Mouse (Mus musculus): ENCODE data around the gene Rab11fip4.

The Rab11fip4 gene

DNA sequence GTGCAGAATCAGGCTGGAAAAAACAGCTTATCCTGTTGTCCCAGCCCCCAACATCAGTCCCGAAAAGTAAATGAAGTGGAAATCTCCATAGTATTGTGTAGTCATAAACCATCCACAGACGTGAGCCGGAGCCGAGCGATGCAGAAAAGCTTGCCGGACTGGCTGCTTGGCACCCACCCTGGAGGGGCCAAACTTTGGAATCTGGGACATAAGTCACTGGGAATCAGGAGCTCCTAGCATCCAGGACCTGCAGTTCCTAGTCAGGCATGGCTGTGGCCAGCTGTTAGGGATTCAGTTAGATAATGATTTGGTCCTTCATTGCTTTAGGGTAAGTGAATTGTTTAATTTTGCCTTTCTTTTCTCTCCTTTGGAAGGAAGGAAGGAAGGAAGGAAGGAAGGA, 122.2 kb downstream of the Rab11fip4 start:
- DNase-seq (ENCODE audit: low read depth, low spot score) = no peak

DNA sequence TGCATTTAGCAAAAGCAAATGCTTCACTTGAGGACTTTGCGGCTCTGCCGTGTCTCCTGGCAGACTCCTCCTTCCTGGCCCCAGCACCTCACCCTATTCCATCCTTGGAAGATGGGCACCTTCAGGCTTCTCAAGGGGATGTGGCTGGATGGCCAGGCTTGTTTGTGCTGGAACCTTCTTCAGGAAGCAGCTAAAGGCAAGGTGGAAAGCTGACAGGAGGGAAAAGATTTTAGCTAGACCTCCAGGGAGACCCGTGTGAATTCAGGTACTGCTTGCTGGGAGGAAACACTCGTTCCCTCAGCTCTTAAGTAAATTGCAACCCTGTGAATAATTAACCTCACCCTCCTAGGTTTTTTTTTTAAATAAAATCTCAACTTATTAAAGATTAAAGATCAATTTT, 122.7 kb downstream of the Rab11fip4 start:
- DNase-seq (ENCODE audit: low read depth, low spot score) = no peak

DNA sequence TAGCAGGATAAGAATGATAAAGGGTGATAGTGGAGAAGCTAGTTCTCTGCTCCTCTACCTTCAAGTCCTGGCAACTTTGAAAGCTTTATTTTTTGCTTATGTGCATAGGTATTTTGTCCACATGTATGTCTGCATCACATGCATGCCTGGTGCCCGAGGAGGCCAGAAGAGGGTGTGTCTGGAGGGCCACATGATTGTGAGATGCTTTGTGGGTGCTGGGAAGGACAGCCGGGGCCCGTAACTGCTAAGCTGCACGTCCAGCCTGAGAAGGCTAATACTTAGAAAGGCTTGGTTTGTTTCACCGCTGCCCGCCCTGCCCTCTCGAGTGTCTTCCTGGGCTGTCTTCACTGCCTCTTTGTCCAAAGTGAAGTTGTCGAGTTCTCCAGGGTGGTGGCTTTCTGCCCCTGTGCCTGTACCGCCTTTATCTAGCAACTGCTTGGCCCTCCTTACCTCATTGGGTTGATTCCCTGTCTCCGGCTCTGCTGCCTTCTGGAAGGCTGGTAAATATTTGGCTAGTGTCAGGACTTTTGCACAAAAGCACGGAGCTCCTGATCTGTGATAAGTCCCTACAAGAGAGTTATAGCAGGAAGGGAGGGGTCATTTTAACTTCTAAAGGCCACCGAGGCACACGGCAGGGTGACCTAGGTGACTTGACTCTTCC, 123.2 kb downstream of the Rab11fip4 start:
- no peak for DNase-seq (ENCODE audit: low read depth, low spot score)

DNA sequence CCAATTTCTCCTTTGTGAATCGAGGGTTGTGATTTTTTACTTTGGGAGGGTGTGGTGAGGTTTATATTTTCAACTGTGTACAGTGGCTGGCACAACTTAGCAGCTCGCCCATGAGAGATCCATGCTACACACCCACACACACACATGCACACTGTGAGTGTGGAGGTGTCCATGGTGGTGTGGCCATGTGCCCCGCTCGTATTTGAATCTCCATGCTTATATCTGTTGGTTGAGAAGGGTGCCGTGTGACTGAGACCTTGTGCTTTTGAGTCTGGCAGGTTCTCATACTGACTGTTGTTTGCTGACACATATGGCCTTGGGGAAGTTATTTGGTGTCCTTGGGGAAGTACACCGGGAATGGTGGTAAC, 123.7 kb downstream of the Rab11fip4 start:
- no peak for DNase-seq (ENCODE audit: low read depth, low spot score)

- peak; percentile 41 for DNase-seq (ENCODE audit: low read depth, low spot score)
These were observed 124.3 kb downstream of the Rab11fip4 start for GRCm38 (mm10) chr11:79715316-79715715.

GRCm38 (mm10) chr11:79715733-79716452, 124.9 kb downstream of the Rab11fip4 start:
- DNase-seq (ENCODE audit: low read depth, low spot score) = no peak

- DNase-seq (ENCODE audit: low read depth, low spot score) = peak; percentile 48
These were observed 125.4 kb downstream of the Rab11fip4 start for GRCm38 (mm10) chr11:79716453-79716749.

GRCm38 (mm10) chr11:79717271-79717670, 126.3 kb downstream of the Rab11fip4 start:
- DNase-seq (ENCODE audit: low read depth, low spot score) = no peak

DNA sequence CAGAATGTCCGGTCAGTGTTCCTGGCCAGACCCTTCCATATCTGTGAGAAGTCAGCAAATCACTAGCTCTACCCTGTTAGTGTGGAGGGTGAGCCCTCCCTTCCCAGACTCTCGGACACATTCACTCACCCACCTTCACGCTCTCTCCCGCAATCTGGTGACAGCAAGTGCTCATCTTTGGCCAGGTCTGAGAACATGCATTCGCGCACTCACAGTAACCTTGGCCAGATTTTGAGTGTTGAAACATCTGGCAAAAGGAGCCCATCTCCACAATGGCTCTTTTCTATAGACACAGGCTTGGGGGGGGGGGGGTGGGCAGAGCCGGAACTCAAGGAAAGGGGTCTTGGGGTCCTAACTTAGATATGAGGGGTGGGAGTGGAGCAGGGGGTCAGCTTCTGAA, 126.8 kb downstream of the Rab11fip4 start:
- no peak for DNase-seq (ENCODE audit: low read depth, low spot score)

DNA sequence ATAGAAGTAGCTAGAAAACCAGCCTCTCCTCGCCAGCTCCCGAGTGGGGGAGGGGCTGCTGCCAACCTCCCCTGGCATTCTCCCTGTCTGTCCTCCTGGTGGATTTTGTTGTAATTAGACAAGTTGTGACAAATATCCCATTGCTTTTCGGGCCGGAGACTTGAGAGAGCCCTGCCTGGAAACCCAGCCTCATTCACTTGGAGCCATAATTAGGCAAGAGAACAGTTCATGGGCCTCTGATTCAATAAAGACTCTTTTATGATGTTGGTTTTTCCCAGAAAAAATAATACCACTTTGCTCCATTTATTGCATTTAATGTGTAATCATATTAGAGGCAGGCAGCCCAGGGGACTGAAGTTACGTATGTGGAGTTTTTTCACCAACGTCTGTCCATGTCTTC, 127.2 kb downstream of the Rab11fip4 start:
- no peak for DNase-seq (ENCODE audit: low read depth, low spot score)

DNA sequence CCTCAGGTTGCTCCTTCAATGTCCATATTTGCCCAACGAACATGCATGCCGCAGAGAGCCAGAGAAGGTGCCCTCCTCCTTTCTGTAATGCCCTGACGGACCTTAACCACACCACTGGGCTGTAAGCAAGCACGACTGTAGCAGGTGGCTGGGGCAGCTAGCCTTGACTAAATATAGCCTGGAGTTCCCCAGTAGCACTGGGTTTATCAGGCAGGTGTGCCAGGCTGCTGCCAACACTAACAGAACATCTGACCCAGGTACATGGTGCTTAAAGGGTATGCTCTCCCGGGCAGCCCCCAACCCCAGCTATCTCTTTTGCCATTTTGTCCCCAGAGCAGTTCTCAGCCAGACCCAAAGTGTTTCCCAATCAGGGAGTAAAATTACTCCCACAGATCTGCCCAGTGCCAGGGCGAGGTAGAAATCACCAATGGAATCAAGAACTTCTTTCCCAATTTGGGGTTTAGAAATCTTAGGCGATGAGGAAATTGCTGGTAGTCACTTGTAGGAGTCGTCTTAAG, 127.9 kb downstream of the Rab11fip4 start:
- DNase-seq (ENCODE audit: low read depth, low spot score) = no peak

- DNase-seq (ENCODE audit: low read depth, low spot score) = no peak
These were observed 129.7 kb downstream of the Rab11fip4 start for GRCm38 (mm10) chr11:79720737-79721136.

GRCm38 (mm10) chr11:79722811-79723210, 131.8 kb downstream of the Rab11fip4 start:
- peak; percentile 57 for DNase-seq (ENCODE audit: low read depth, low spot score)

GRCm38 (mm10) chr11:79725005-79725404, 134.0 kb downstream of the Rab11fip4 start:
- no peak for DNase-seq (ENCODE audit: low read depth, low spot score)

- no peak for DNase-seq (ENCODE audit: low read depth, low spot score)
These were observed 138.4 kb downstream of the Rab11fip4 start for GRCm38 (mm10) chr11:79729231-79730047.

DNA sequence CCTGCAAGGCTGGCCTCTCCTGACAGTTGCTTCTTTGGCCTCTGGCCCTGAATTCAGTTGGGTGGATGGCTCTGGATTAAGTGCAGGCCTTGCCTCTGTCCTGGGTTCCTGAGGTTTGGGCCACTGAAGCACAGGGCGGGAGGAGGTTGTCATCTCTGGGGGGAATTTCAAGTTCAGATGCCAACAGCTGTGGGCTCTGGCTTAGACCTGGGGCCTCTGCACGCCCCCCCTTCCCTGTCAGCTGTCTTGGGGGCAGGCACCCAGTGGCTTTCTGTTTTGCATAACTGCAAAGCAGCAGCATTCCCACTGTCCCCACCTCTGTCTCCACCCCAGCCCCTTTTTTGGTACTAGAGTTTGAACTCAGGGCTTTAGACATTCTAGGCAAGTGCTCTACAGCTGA, 139.4 kb downstream of the Rab11fip4 start:
- DNase-seq (ENCODE audit: low read depth, low spot score) = no peak

DNA sequence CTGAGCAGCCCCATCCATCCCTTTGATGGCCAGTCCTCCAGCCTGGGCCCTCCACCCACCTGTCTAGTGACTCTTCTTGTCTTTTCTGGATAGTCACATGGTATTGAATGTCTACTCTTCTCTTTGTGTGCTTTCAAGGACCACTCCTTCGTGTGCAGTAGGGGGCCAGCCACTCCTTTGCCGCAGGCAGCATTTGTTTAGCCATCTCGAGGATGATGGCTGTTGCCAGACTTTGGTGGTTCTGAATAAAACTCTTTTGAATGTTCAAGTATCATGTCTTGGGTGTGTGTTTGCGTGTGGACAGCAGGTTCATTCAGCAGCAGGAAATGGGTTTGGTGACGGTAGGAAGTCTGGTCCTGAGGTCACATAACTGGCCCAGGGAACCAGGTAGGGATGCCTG, 140.5 kb downstream of the Rab11fip4 start:
- DNase-seq (ENCODE audit: low read depth, low spot score) = peak; percentile 95

- DNase-seq (ENCODE audit: low read depth, low spot score) = no peak
These were observed 142.0 kb downstream of the Rab11fip4 start for GRCm38 (mm10) chr11:79733013-79733412.

DNA sequence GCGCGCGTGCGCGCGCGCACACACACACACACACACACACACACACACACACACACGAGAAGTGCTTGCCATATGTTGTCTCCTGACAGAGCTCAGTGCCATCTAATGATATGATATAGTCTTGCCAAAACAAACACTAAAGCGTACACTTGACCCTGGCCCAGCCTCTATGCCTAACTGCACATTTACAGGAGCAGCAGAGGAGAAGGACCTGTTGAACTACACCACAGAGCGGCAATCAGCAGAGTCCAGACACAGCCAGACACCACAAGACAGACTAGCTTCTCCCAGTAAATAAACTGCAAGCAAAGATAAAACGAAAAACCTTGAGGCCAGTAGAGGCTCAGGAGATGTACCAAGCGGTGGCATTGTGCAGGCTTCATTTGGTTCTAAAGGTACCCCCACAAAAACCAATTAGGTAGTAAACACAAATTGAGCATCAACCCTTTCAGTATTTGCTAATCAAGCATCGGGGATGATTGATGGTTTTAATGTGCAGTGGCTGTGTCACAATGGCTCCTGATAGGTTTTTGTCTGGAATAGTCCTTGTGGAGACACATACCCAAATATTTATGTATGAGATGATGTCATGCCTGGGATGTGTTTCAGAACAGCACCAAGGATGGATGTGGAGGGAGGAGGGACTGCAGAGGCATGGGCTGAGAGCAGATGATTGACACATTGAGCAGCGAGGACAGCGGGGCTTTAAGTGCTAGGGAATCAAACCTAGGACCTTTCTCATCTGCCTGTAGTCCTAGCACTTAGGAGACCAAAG, 145.4 kb downstream of the Rab11fip4 start:
- DNase-seq (ENCODE audit: low read depth, low spot score) = peak; percentile 40

DNA sequence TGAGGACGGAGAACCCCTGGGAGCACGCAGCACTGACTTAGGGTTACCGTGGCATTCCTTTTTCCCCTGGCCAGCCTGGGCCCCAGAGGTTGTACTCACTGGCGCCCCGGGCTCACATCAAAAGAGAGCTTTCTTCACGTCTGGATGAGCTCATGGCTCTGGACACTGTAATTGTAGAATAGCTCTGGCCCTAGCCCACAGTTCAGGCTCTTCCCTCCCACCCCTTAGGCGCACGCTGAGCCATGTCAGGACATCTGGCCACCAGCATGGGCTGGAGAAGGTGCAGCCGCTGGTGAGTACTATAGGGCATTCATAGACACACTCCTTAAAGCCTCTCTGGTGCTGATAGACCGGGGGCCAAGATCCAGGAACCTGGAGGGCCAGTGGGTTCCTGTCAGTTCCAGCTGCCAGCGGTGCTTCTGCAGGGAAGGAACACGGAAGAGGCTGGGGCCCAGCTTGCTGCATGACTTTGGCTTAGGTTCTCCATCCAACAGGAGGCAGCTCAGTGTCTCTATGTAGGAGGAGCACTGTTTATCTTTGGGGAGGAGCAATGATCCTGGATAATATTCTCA, 146.2 kb downstream of the Rab11fip4 start:
- no peak for DNase-seq (ENCODE audit: low read depth, low spot score)

- DNase-seq (ENCODE audit: low read depth, low spot score) = no peak
These were observed 147.0 kb downstream of the Rab11fip4 start for GRCm38 (mm10) chr11:79737865-79738502.
